Mouse (Mus musculus): ENCODE measurements around the gene Neb. TPM values are rescaled to one million over a fixed set of nuclear protein-coding genes. Genes with fewer than 3 reads are reported as not detected.

The Neb gene
- polyA plus RNA-seq, 1 experiment from 2014 or later, result 2.2 TPM

DNA sequence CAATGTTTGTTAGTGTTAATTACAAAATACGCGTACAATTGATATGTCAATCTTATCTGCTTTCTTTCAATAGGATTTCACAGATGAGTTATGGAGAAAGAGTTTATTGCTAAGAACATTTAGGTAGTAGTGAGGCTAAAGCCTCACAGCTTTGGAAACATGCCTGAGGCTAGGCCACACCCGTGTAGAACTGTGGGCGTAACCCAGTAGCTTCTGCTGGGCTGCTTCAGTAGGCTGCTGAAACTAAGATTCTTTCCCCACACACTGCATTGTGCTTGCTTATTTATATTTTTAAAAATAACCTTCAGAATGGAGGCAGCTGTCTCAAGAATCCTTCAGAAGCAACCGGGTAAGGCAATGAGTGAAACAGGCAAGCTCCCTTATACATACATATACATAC is 16.3 kb upstream of the Neb start:
- no peak for ATAC-seq (ENCODE audit: insufficient number of reproducible peaks, insufficient read depth, low FRiP score, low read depth)
- Histone ChIP-seq H3K4me2 (ENCODE audit: low read length) (no peak overlapping the region), H3K9ac (ENCODE audit: low read length) (no peak overlapping the region), H3K4me3 (ENCODE audit: control insufficient read depth in 1 of 2, insufficient read depth in 1 of 2, low read depth in 1 of 2, low read length in 2 of 2) (no peak overlapping the region), H3K9me3 (ENCODE audit: control insufficient read depth, low read length) (no peaks in the 10 kb centered on the region), H3K36me3 (ENCODE audit: control insufficient read depth, insufficient read depth, low read length) (peaks cover 6% of the 10 kb centered on the region), H3K4me1 (ENCODE audit: control insufficient read depth in 2 of 2, insufficient read depth in 2 of 2, low read length in 2 of 2) (no peaks in the 10 kb centered on the region), H3K27ac (replicated peaks in 1 of 2; ENCODE audit: control insufficient read depth in 1 of 2, insufficient read depth in 1 of 2, low read depth in 2 of 2, low read length in 2 of 2) (no peak overlapping the region), H3K27me3 (ENCODE audit: control insufficient read depth, insufficient read depth, low read length) (no peaks in the 10 kb centered on the region)
- WGBS, result 81% methylated on average over 5 of the region's 5 CpGs

DNA sequence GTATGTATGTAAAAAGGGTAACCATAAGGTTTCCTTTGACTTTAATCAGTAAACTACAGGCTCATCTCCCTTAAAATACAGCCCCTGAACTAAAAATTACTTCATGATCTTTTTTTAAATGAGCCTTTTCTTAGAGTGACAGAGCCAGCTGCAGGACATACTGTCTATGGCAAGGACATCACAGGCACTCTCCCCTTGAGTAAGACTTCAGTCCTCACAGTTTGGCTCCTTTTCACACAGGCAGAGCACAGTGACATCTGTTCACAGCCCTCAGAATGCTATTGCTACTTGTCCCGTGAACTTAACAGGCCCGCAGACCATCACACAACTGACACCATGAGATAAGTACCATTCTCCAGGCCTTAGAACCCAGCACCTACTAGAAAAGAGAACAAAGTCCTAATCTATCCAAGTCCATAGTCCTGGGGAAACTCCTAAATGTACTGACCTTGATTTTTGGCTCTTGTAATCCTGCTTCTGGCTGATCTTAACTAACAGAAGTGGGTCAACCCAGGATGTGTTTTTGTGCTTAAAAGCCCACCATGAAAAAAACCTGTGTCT is 12.2 kb upstream of the Neb start:
- no peaks in the 10 kb centered on the region for H3K9me3 ChIP-seq (ENCODE audit: control insufficient read depth, low read length)
- no peak overlapping the region for H3K4me3 ChIP-seq (ENCODE audit: control insufficient read depth in 1 of 2, insufficient read depth in 1 of 2, low read depth in 1 of 2, low read length in 2 of 2)
- no peaks in the 10 kb centered on the region for H3K27me3 ChIP-seq (ENCODE audit: control insufficient read depth, insufficient read depth, low read length)
- no peak overlapping the region for H3K27ac ChIP-seq (replicated peaks in 1 of 2; ENCODE audit: control insufficient read depth in 1 of 2, insufficient read depth in 1 of 2, low read depth in 2 of 2, low read length in 2 of 2)
- no peak overlapping the region for H3K9ac ChIP-seq (ENCODE audit: low read length)
- no peak for ATAC-seq (ENCODE audit: insufficient number of reproducible peaks, insufficient read depth, low FRiP score, low read depth)
- 36% methylated on average over 2 of the region's 2 CpGs for WGBS
- peaks cover 7 to 10% of the 10 kb centered on the region in 2 experiments for H3K4me1 ChIP-seq (ENCODE audit: control insufficient read depth in 2 of 2, insufficient read depth in 2 of 2, low read length in 2 of 2)
- H3K4me2 ChIP-seq (ENCODE audit: low read length), result no peak overlapping the region
- H3K36me3 ChIP-seq (ENCODE audit: control insufficient read depth, insufficient read depth, low read length), result no peaks in the 10 kb centered on the region

GRCm38 (mm10) chr2:52389975-52390374 is 11.7 kb upstream of the Neb start:
- WGBS, result 77% methylated on average over 3 of the region's 3 CpGs
- ATAC-seq (ENCODE audit: insufficient number of reproducible peaks, insufficient read depth, low FRiP score, low read depth), result no peak
- H3K4me1 ChIP-seq (ENCODE audit: control insufficient read depth in 2 of 2, insufficient read depth in 2 of 2, low read length in 2 of 2), result peaks cover 7 to 11% of the 10 kb centered on the region in 2 experiments
- no peak overlapping the region for H3K4me2 ChIP-seq (ENCODE audit: low read length)
- no peaks in the 10 kb centered on the region for H3K9me3 ChIP-seq (ENCODE audit: control insufficient read depth, low read length)
- no peak overlapping the region for H3K4me3 ChIP-seq (ENCODE audit: control insufficient read depth in 1 of 2, insufficient read depth in 1 of 2, low read depth in 1 of 2, low read length in 2 of 2)
- H3K27me3 ChIP-seq (ENCODE audit: control insufficient read depth, insufficient read depth, low read length), result no peaks in the 10 kb centered on the region
- no peak overlapping the region for H3K9ac ChIP-seq (ENCODE audit: low read length)
- H3K27ac ChIP-seq (replicated peaks in 1 of 2; ENCODE audit: control insufficient read depth in 1 of 2, insufficient read depth in 1 of 2, low read depth in 2 of 2, low read length in 2 of 2), result no peak overlapping the region
- H3K36me3 ChIP-seq (ENCODE audit: control insufficient read depth, insufficient read depth, low read length), result no peaks in the 10 kb centered on the region

- ATAC-seq (ENCODE audit: insufficient number of reproducible peaks, insufficient read depth, low FRiP score, low read depth), result no peak
- Histone ChIP-seq H3K4me2 (ENCODE audit: low read length) (peak overlapping the region; percentile 55), H3K9ac (ENCODE audit: low read length) (no peak overlapping the region), H3K4me3 (ENCODE audit: control insufficient read depth in 1 of 2, insufficient read depth in 1 of 2, low read depth in 1 of 2, low read length in 2 of 2) (no peak overlapping the region), H3K27me3 (ENCODE audit: control insufficient read depth, insufficient read depth, low read length) (no peaks in the 10 kb centered on the region), H3K9me3 (ENCODE audit: control insufficient read depth, low read length) (no peaks in the 10 kb centered on the region), H3K27ac (replicated peaks in 1 of 2; ENCODE audit: control insufficient read depth in 1 of 2, insufficient read depth in 1 of 2, low read depth in 2 of 2, low read length in 2 of 2) (peak overlapping the region in 1 of 2 experiments; percentile 72; a peak in 2 of 4 replicates), H3K4me1 (ENCODE audit: control insufficient read depth in 2 of 2, insufficient read depth in 2 of 2, low read length in 2 of 2) (peaks cover 7 to 11% of the 10 kb centered on the region in 2 experiments), H3K36me3 (ENCODE audit: control insufficient read depth, insufficient read depth, low read length) (no peaks in the 10 kb centered on the region)
- 43% methylated on average over 6 of the region's 6 CpGs for WGBS
Observed at GRCm38 (mm10) chr2:52386451-52386850, 8.2 kb upstream of the Neb start.

GRCm38 (mm10) chr2:52386037-52386436 is 7.8 kb upstream of the Neb start:
- ATAC-seq (ENCODE audit: insufficient number of reproducible peaks, insufficient read depth, low FRiP score, low read depth), result no peak
- peak overlapping the region; percentile 29 to 72; a peak in 2 of 4 replicates for H3K27ac ChIP-seq (replicated peaks in 1 of 2; ENCODE audit: control insufficient read depth in 1 of 2, insufficient read depth in 1 of 2, low read depth in 2 of 2, low read length in 2 of 2)
- peak overlapping the region; percentile 23; the same call in 1 of the 2 replicates for H3K9ac ChIP-seq (ENCODE audit: low read length)
- H3K4me2 ChIP-seq (ENCODE audit: low read length), result peak overlapping the region; percentile 55
- H3K4me3 ChIP-seq (ENCODE audit: control insufficient read depth in 1 of 2, insufficient read depth in 1 of 2, low read depth in 1 of 2, low read length in 2 of 2), result no peak overlapping the region
- H3K36me3 ChIP-seq (ENCODE audit: control insufficient read depth, insufficient read depth, low read length), result no peaks in the 10 kb centered on the region
- H3K9me3 ChIP-seq (ENCODE audit: control insufficient read depth, low read length), result no peaks in the 10 kb centered on the region
- peaks cover 7 to 11% of the 10 kb centered on the region in 2 experiments for H3K4me1 ChIP-seq (ENCODE audit: control insufficient read depth in 2 of 2, insufficient read depth in 2 of 2, low read length in 2 of 2)
- H3K27me3 ChIP-seq (ENCODE audit: control insufficient read depth, insufficient read depth, low read length), result no peaks in the 10 kb centered on the region
- WGBS, result 23% methylated on average over 7 of the region's 7 CpGs

DNA sequence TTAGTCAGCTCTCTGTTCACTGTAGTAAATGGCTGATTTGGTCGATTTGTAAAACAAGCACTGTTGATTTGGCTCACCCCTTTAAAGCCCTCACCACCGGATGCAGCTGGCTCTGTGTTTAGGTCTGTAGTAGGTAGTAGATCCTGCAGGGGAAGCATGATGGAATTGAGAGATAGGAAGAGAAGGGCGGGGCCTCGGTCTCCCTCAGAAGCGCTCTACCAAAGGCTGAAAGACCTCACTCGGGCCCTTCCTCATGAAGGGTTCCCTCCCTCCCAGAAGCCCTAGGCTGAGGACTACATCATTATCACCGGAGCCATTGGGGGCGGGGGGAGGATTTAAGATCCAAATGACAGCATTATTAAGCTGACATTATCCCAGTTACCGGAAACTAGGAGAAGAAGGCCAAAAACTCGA is 581 bp upstream of the Neb start:
- H3K9me3 ChIP-seq (ENCODE audit: control insufficient read depth, low read length), result no peaks in the 10 kb centered on the region
- H3K4me2 ChIP-seq (ENCODE audit: low read length), result peak overlapping the region; percentile 34
- ATAC-seq (ENCODE audit: insufficient number of reproducible peaks, insufficient read depth, low FRiP score, low read depth), result no peak
- no peaks in the 10 kb centered on the region for H3K36me3 ChIP-seq (ENCODE audit: control insufficient read depth, insufficient read depth, low read length)
- 57% methylated on average over 10 of the region's 10 CpGs for whole genome bisulfite sequencing
- H3K4me3 ChIP-seq (ENCODE audit: control insufficient read depth in 1 of 2, insufficient read depth in 1 of 2, low read depth in 1 of 2, low read length in 2 of 2), result no peak overlapping the region
- no peaks in the 10 kb centered on the region for H3K27me3 ChIP-seq (ENCODE audit: control insufficient read depth, insufficient read depth, low read length)
- H3K27ac ChIP-seq (replicated peaks in 1 of 2; ENCODE audit: control insufficient read depth in 1 of 2, insufficient read depth in 1 of 2, low read depth in 2 of 2, low read length in 2 of 2), result no peak overlapping the region
- 0 out of 4 replicates have a peak, but pooled peaks cover 0 to 2% of the 10 kb centered on the region in 2 experiments for H3K4me1 ChIP-seq (ENCODE audit: control insufficient read depth in 2 of 2, insufficient read depth in 2 of 2, low read length in 2 of 2)
- H3K9ac ChIP-seq (ENCODE audit: low read length), result no peak overlapping the region

GRCm38 (mm10) chr2:52377706-52378447 is 397 bp downstream of the Neb start:
- H3K36me3 ChIP-seq (ENCODE audit: control insufficient read depth, insufficient read depth, low read length), result no peaks in the 10 kb centered on the region
- peak overlapping the region; percentile 34; the same call in 1 of the 2 replicates for H3K4me2 ChIP-seq (ENCODE audit: low read length)
- H3K9me3 ChIP-seq (ENCODE audit: control insufficient read depth, low read length), result no peaks in the 10 kb centered on the region
- 0 out of 4 replicates have a peak, but pooled peaks cover 0 to 2% of the 10 kb centered on the region in 2 experiments for H3K4me1 ChIP-seq (ENCODE audit: control insufficient read depth in 2 of 2, insufficient read depth in 2 of 2, low read length in 2 of 2)
- no peaks in the 10 kb centered on the region for H3K27me3 ChIP-seq (ENCODE audit: control insufficient read depth, insufficient read depth, low read length)
- H3K4me3 ChIP-seq (ENCODE audit: control insufficient read depth in 1 of 2, insufficient read depth in 1 of 2, low read depth in 1 of 2, low read length in 2 of 2), result no peak overlapping the region
- no peak overlapping the region for H3K9ac ChIP-seq (ENCODE audit: low read length)
- ATAC-seq (ENCODE audit: insufficient number of reproducible peaks, insufficient read depth, low FRiP score, low read depth), result no peak
- WGBS, result 51% methylated on average over 13 of the region's 13 CpGs
- no peak overlapping the region for H3K27ac ChIP-seq (replicated peaks in 1 of 2; ENCODE audit: control insufficient read depth in 1 of 2, insufficient read depth in 1 of 2, low read depth in 2 of 2, low read length in 2 of 2)

Measured in heart, embryonic 14.5 days (tissue).